Mouse (Mus musculus): ENCODE results near the gene Nup85.

GRCm38 (mm10) chr11:115631505-115631890 is 67.3 kb downstream of the Nup85 start:
- no peak for TF ChIP-seq POLR2A (IDR thresholded peaks at IDR 0.05; ENCODE audit: low read depth, low read length)
- TF ChIP-seq CTCF (IDR thresholded peaks at IDR 0.05; ENCODE audit: extremely low read depth, insufficient read length, insufficient replicate concordance, low read depth, low read length) = peak; percentile 40; the same call in 1 of the 2 replicates

All from small intestine, adult 2 months (tissue).